Mouse (Mus musculus): ENCODE measurements around the gene Traf5. TPM values are rescaled to one million over a fixed set of nuclear protein-coding genes. Genes with fewer than 3 reads are reported as not detected.

Traf5 gene
- polyA plus RNA-seq, 1 experiment: 10.1 TPM

GRCm38 (mm10) chr1:191947796-191948195 is 144.6 kb downstream of the Traf5 start:
- Histone ChIP-seq H3K4me1 (replicated peaks; ENCODE audit: control insufficient read depth, insufficient read depth, low read length) (peaks cover 7% of the 10 kb centered on the region), H3K27ac (ENCODE audit: control insufficient read depth, insufficient read depth, low read length) (no peak overlapping the region), H3K27me3 (ENCODE audit: control insufficient read depth, insufficient read depth, low read length) (no peaks in the 10 kb centered on the region), H3K4me3 (ENCODE audit: control insufficient read depth, insufficient read depth, low read length) (no peak overlapping the region), H3K36me3 (ENCODE audit: control insufficient read depth, insufficient read depth, low read length) (no peaks in the 10 kb centered on the region)
- WGBS: 88% methylated on average over 8 of the region's 8 CpGs
- TF ChIP-seq CTCF (IDR thresholded peaks at IDR 0.05; ENCODE audit: borderline replicate concordance, control insufficient read depth, extremely low read depth, insufficient read depth, low read length, poor library complexity) (no peak), POLR2A (IDR thresholded peaks at IDR 0.05; ENCODE audit: control insufficient read depth, extremely low read depth, insufficient read depth, low read length, poor library complexity) (no peak)
- DNase-seq: no peak

Other genes with a start within 250 kb of the Traf5 start
- 8.4 and 9.1 TPM in 2 replicates for gene Slc30a1, start 185.8 kb downstream of the Traf5 start, polyA plus RNA-seq (2012; rRNA removed)
- 0.71 and 1.5 TPM in 2 replicates for gene Rd3, start 115.2 kb downstream of the Traf5 start, polyA plus RNA-seq (2012; rRNA removed)
- gene Rcor3, start 45.5 kb upstream of the Traf5 start, polyA plus RNA-seq (2012; rRNA removed): 29.9 and 30.4 TPM in 2 replicates
- gene Kcnh1, start 98.2 kb upstream of the Traf5 start, polyA plus RNA-seq (2012; rRNA removed): 0.80 and 1.0 TPM in 2 replicates